Mouse (Mus musculus) liver, embryonic 14.5 days (tissue): Measurements from ENCODE around the gene Kpna6.

ENCODE experiments used
- CTCF ChIP-seq: IDR thresholded peaks from 2 replicates; pipeline ENCODE4 v1.5.1; 2016; ENCODE audit warnings: antibody characterized with exemption, low read depth, control low read depth
- EP300 ChIP-seq: IDR thresholded peaks from 2 replicates; pipeline ENCODE4 v1.6.1; 2016; ENCODE audit warnings: antibody characterized with exemption, low read depth

DNA sequence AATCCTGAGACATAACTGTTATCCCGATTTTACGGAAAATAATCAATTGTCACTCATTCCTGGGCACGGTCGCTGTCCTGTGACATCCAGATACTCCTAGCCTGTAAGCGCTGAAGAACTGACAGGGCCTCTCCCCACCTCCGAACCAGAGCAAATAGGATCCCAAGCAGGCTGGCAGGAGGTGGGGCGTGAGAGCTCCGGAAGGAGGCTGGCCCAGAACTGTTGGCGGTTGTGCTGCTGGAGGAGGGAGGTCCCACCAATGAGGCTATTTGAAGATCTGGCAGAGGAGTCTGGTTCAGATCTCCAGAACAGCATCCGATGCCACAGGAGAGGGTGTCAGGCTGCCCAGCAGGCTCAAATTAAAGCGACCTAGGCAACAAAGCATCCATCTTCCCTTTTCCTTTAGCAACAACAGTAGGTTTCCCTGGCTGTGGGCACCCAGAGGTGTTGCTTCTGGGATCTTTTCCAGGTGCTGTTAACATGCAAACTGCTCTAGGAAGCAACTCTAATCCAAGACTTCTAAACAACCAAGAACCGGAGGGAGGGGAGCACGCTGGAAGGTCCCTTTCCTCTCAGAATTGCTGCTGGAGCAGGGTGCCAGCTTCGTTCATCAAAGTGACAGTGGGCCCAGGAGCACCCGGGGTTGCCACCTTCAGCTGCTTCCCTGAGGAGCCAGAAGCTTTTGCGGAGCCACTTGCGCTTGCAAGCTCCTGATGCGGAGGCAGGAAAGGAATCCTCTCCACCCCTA is 48.1 kb downstream of the Kpna6 start:
- no peak for TF ChIP-seq CTCF
- no peak for TF ChIP-seq EP300
